Mouse (Mus musculus) A20 (cell line): ENCODE measurements at regions not wholly inside any gene's neighbourhood (a gene's known extent, or its start where the extent isn't known, plus 50 kb on each side); places are given as distances from the start of the nearest gene placed in this dataset.

Source experiments
- DNase-seq: peaks from one replicate; pipeline ENCODE4 v3.0.0-alpha.2; 2011; ENCODE audit warnings: low read depth, low spot score

- DNase-seq: no peak
Observed at GRCm38 (mm10) chr3:139135371-139135770, 60.4 kb upstream of the Rap1gds1 start.

- no peak for DNase-seq
Observed at GRCm38 (mm10) chr3:139136044-139136443, 61.0 kb upstream of the Rap1gds1 start.

- DNase-seq: peak; percentile 20
Observed at GRCm38 (mm10) chr3:139152654-139153053, 52.8 kb upstream of the Stpg2 start.

- no peak for DNase-seq
Observed at GRCm38 (mm10) chr3:139154294-139154693, 51.2 kb upstream of the Stpg2 start.
